Mouse (Mus musculus) thymus, adult 18-20 months (tissue): ENCODE measurements around the gene Ptprk.

Experiments
- DNase-seq, 2 experiments: peaks; one replicate each; pipeline ENCODE4 v3.0.0; 2022; ENCODE audit warnings: mixed read lengths in 2 of 2

The Ptprk gene

DNA sequence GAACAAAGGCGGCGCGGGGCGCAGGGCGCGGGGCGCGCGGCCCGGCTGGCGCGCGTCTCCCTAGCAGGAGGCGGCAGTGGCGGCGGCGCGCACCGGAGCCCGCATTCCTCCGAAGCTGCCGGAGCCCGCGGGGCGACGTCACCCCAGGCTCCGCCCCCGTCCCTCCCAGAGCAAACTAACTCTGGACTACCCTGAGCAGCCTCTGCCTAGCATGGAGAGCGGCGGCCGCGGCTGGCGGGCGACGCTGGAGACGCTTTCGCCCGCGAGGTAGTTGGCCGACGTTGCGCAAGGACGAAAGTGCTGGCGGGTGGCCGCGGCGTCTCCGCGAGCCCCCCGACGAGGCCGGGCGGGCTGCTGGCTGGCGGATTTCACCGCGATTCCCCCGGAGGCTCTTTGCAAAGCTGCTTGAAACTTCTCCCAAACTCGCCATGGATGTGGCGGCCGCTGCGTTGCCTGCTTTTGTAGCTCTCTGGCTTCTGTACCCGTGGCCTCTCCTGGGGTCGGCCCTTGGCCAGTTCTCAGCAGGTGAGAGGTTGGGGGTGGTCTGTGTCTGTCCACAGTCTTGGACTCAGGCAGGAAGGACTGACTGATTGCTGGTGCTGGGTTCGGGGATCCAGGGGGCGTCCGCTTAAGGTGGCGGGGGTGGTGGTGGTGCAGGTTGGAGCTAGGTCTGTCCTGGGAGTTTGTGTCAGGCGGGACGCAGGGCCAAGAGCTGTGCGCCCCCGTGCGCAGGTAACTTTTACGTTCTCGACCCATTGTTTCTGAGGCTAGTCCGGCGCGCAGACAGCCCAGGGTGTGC is at the start of gene Ptprk:
TSS of gene Ptprk (plus strand) at position 168 of the 799 bp plus-strand sequence.
- DNase-seq: peak; percentile 18 to 21

- no peak for DNase-seq
Measured at GRCm38 (mm10) chr10:28027791-28028190, 46.8 kb upstream of the Ptprk start.

GRCm38 (mm10) chr10:28036456-28036855 is 38.2 kb upstream of the Ptprk start:
- no peak for DNase-seq

GRCm38 (mm10) chr10:28054764-28055163 is 19.9 kb upstream of the Ptprk start:
- DNase-seq: no peak

DNA sequence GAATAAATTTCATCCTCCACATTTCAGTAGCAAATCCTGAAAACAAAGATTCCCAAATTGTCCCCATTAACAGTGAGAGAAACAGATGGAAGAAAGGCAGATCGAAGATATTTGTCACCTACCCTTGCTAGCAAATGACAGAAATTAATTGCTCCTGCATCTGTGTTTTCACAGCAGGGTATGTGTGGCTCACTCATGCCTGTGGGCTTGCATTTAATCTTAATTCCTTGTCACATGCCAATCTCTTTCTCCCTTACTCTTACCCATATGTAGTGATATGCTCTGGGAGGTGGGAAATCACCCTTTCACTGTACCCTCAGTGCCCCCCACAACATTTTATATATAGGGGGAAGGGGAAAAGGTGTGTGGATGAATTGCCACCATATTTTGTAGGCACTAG is 15.4 kb upstream of the Ptprk start:
- no peak for DNase-seq

- DNase-seq: no peak
Measured at GRCm38 (mm10) chr10:28067997-28068396, 6.6 kb upstream of the Ptprk start.

DNA sequence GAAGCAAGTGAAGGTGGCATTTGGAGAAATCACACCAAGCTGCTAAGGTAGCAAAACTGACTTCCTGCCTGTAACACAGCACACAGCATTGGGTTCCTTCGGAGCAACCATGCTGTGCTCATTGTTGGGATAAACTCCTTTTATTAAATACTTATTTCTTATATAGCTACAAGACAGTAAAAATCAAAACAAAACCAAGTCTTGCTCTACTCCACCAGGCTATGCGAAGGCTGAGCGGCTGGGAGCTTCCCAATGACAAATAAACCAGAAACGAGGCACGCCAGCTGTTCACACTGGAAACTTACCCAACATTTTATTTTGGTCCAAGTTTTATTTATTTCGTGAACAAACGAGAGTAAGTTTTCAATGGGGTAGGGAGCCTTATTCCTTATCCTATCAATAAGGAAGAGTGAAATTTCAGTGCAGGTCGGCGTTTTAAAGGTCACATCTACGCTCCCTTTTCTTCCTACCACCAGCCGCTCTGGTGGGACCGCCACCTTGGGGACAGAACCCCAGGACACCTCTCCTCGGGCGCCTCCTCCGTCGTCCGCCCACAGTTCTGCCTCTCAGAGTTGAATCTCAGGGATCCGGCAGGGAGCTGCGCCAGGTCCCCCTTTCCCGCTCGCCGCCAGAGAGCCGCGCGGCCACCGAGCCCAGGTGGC is 498 bp upstream of the Ptprk start:
- no peak for DNase-seq

GRCm38 (mm10) chr10:28075491-28076035 is 943 bp downstream of the Ptprk start:
- no peak for DNase-seq

- no peak for DNase-seq
Measured at GRCm38 (mm10) chr10:28076036-28076855, 1.6 kb downstream of the Ptprk start.

GRCm38 (mm10) chr10:28078270-28078669 is 3.6 kb downstream of the Ptprk start:
- no peak for DNase-seq

DNA sequence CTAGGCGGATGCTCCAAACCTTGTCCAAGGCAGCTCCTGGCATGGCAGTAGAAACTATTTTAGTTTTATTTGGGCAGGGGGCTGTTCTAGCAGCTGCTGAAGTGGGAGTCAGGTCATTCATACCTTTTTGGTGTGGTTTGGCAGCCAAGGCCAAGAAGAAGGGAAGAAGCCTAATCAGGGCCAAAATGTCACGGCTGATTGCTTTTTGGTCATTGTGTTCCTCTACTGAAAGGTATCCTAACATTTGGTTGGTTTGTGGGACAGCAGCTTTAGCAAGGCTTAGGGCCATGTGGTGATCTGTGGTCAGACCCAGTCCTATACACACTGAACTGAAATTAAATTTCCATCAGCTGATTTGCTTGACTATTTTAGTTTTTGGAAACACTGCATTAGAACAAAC is 6.6 kb downstream of the Ptprk start:
- DNase-seq: no peak

DNA sequence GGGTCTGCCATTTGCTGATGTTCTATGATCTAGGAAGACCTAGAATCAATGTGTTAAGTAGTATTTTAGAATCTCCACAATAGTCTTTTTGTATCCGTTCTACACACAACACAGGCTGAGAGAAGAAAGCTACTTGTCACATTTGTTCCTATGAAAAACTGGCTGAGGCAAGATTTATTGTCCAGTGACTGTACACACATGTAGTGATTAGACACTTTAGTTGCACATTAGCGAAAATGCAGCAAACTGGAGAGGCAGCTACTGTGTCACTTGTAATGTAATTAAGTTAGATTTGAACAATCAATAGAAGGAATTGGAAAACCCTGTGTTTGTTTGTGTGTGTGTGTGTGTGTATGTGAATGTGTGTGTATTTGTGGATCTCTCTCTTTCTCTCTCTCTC is 8.6 kb downstream of the Ptprk start:
- DNase-seq: no peak

- no peak for DNase-seq
Measured at GRCm38 (mm10) chr10:28083625-28084024, 9.0 kb downstream of the Ptprk start.

GRCm38 (mm10) chr10:28087341-28087740 is 12.7 kb downstream of the Ptprk start:
- DNase-seq: no peak

DNA sequence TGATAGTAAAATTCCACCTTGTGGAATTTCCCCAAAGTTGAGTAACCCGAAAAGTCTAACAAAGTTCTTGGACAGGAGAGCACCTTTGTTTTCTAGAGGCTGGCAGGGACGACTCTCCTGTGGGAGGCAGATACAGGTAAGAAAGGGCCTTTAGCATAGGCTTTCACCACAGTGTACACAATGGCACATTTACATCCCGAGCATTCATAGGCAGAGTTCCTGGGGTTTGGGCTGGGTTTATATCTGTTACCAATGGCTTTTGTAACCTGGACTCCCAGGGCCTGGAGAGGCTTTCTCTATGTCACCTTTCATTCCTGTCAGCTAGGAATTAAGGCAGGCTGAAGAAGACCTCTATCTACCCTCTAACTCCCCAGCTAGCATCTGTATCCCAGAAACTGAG is 13.1 kb downstream of the Ptprk start:
- no peak for DNase-seq

DNA sequence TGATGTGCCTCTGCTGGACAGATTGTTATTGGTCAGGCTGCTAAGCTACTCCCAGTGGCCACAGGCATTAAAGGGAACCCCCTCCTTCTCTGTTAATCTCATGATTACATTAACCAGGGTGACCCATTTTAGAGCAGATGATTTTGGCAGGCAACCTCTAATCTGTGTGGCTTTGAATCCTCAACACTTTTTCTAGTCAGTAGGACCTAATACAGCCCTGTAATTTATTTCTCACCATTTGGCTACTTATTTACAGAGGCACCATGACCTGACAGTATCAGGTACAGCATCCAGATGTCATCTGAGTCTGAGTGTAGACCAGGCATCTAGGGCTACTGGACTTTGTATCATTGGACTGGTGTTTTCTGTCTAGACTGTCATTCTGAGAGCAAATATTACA is 21.4 kb downstream of the Ptprk start:
- no peak for DNase-seq

- DNase-seq: no peak
Measured at GRCm38 (mm10) chr10:28097637-28098036, 23.0 kb downstream of the Ptprk start.

GRCm38 (mm10) chr10:28098923-28099322 is 24.3 kb downstream of the Ptprk start:
- DNase-seq: no peak

DNA sequence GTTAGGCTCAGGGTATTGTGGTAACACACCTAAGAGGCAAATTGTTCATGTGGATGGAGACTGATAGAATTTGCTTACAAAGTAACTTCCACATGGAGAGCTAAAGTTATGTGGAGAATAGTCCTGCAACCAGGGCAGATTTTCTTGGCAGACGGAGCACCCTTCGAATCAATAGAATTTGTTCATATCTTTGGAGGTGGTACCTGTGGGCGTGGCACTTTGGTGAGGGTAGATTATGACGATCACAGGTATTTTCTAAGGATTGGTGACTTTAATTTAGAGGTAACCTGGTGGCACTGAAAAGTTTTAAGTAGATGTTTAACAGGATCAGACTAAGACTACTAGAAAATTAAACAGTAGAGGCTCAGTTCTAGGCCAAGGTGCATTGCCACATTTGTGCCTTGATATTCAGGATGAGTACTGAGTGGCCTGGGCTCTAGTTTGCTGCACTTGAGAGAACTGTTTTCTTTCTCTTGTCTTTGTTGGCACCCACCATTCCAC is 28.8 kb downstream of the Ptprk start:
- no peak for DNase-seq

DNA sequence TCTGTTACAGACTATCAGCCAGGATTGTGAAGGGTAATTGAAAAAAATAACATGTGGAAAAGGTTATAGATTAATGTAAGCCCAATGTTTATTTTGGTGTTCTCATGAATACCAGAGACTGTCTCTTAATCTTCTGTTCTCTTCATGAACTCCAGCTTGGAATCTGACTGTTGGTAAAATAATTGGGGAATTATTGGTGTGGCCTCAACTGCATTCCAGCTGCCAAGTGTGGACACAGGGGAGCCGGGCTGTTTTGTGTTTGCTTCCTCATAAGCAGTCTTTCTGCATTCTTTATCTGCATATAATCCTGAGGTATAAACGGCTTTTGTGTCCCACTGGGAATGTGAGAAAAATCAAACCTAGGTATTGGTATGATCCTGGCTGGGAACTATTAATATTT is 29.3 kb downstream of the Ptprk start:
- no peak for DNase-seq

- no peak for DNase-seq
Measured at GRCm38 (mm10) chr10:28105247-28105646, 30.6 kb downstream of the Ptprk start.

DNA sequence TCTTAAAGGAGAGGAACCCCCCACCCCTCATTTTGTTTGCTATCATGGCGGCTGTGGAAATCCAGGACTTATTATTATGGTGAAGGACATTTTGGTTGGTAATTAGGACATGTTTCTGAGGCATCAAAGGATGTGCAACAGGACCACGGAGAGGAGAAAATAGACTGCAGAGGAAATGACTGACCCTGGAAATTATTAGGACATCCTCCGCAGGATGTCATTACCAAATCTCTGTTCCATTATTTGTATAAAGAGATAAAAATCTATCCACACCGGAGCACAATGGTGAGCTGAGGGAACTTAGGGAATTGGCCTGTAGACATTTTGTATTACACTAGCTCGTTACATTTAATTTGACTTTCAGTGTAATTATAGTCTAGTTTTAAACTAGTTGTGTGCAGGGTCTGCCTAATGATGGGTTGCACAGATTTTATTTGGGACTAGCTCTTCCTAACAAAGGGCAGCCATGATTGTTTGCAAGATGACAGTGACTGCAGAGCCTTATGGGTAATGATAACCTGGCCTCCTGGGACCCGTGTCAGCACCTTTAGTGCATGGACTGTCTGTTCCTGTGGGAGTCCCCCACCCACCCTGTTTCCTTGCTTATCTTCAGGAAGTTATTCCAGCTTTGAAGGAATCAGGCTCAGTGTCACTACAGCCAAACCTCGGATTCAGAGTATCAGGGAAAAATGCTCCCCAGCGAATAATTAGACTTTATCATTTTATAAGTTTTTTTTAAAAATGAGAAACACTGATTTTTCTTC is 38.4 kb downstream of the Ptprk start:
- DNase-seq: no peak
